Mouse (Mus musculus) pancreas, adult 10 weeks (tissue): Measurements from ENCODE around the gene Olfr520. TPM values are rescaled to one million over a fixed set of nuclear protein-coding genes. Genes with fewer than 3 reads are reported as not detected.

ENCODE experiments used
- polyA plus RNA-seq: library from polyadenylated mRNA; stranded (reverse); fragments of 350-450 nt; fragmentation: Illumina TruSeq; extraction: RNeasy Lipid Tissue Mini Kit (QIAGEN cat#74804); gene quantifications from one replicate; pipeline ENCODE4 v1.2.3, GENCODE M21; 2015; ENCODE audit warnings: low read depth, low replicate concordance; ENCODE audit not compliant: insufficient read depth

The Olfr520 gene
- not detected for polyA plus RNA-seq

GRCm38 (mm10) chr7:99729973-99730372 lies at the start of gene Olfr520:
TSS of gene Olfr520 (plus strand) at chr7:99730273.

GRCm38 (mm10) chr7:99711166-99711565 lies 18.9 kb upstream of the Olfr520 start, which contains the start of gene Slco2b1:
TSS of gene Slco2b1 (minus strand) at chr7:99711340.

DNA sequence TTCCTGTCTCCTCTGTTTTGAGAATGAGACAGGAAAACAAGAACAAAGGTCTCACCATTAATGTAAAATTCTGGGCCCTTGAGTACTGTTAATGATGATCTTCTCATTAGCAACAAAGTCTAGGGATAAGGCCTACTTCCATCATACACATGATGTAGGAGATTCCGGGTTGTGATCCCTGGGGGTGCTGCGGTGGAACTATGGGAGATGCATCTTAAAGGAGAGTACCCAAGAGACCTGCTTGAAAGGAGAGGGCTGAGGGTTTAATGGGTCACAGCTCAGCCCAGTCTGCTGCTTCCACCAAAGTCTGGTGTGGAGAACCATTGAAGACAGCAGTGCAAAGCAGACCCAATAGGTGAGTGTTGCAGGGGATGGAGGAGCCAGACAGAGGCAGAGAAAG lies 33.1 kb downstream of the Olfr520 start, which contains the start of gene Olfr521:
TSS of gene Olfr521 (plus strand) at position 301 of the 400 bp plus-strand sequence.

Other genes starting within 250 kb of the Olfr520 start
- gene Rps3, start 246.5 kb upstream of the Olfr520 start, polyA plus RNA-seq = 267 TPM
- 8.9 TPM for gene Arrb1, start 194.8 kb upstream of the Olfr520 start, polyA plus RNA-seq
- 2.0 TPM for gene Tpbgl, start 103.2 kb upstream of the Olfr520 start, polyA plus RNA-seq
- 9.9 TPM for gene Slco2b1, start 18.9 kb upstream of the Olfr520 start, polyA plus RNA-seq
- gene Olfr521, start 33.2 kb downstream of the Olfr520 start, polyA plus RNA-seq = not detected
- 1.5 TPM for gene Neu3, start 98.1 kb downstream of the Olfr520 start, polyA plus RNA-seq
- gene Xrra1, start 128.8 kb downstream of the Olfr520 start, polyA plus RNA-seq = not detected
- 41.1 TPM for gene Spcs2, start 133.2 kb downstream of the Olfr520 start, polyA plus RNA-seq